Mouse (Mus musculus) stomach, postnatal 0 days (tissue): Measurements from ENCODE around the gene Phkg2.

Experiments used
- CTCF ChIP-seq: IDR thresholded peaks from 2 replicates; pipeline ENCODE4 v1.5.1; 2016; ENCODE audit warnings: antibody characterized with exemption, low read depth, mild to moderate bottlenecking, moderate library complexity
- EP300 ChIP-seq: optimal IDR thresholded peaks from 2 replicates; pipeline ENCODE3; 2016; ENCODE audit warnings: antibody characterized with exemption

DNA sequence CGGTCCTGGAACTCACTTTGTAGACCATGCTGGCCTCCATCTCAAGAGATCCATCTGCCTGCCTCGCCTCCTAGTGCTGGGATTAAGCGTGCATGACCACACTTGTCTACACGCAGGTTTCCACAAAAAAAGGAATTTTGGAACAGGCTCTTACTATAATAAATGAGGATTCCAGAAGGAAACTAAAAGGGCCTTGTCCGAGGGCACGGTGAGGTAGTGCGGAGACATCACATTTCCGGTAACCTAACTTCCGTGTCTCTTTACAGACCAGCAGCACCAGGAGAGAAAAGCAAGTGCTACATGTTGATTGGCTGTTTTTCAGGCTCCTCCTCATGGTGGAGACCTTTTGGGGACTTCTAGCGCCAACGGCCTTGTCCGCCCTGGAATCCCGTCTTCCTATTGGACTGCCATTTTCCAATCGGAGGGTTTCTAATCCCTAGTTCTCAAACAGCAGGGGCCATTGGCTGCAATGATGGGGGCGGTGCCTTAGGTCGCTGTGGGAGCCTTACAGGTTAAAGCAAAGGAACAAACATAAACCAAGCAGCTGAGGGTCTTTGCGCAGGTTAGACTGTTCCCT lies at the start of gene Phkg2:
- TF ChIP-seq CTCF (0 out of 2 replicates have a peak, but pooled peaks have one; percentile 3), EP300 (no peak)
